Mouse (Mus musculus) lung, postnatal 0 days (tissue): ENCODE measurements around the gene Ciao2b. TPM values are rescaled to one million over a fixed set of nuclear protein-coding genes. Genes with fewer than 3 reads are reported as not detected.
"Not testable (repeated sequence)": the region's sequence is repeated elsewhere in the genome, so short reads cannot be mapped to it uniquely, and the experiment has no call there.

Source experiments
- ATAC-seq: fragments of 200-750 bp; cut with Nextera tagmentation; 2 replicates; pipeline ENCODE4 v1.8.0; 2017; ENCODE audit warnings: moderate library complexity
- DNase-seq: peaks from one replicate; pipeline ENCODE4 v3.0.0-alpha.2; 2016; ENCODE audit warnings: low spot score
- H3K27ac ChIP-seq: fragments of 300-500 bp; sonication (generic); 2 replicates; pipeline ENCODE4 v1.5.1; 2014; ENCODE audit warnings: antibody characterized with exemption, mild to moderate bottlenecking, low read length, mixed read lengths
- H3K27me3 ChIP-seq: fragments of 300-500 bp; sonication (generic); replicated peaks from 2 replicates; pipeline ENCODE4 v1.6.1; 2014; ENCODE audit warnings: low read length, mixed read lengths; ENCODE audit not compliant: insufficient read depth
- H3K36me3 ChIP-seq: fragments of 300-500 bp; sonication (generic); 2 replicates; pipeline ENCODE4 v1.6.1; 2014; ENCODE audit warnings: low read length, mixed read lengths; ENCODE audit not compliant: insufficient read depth
- H3K4me1 ChIP-seq: fragments of 300-500 bp; sonication (generic); 2 replicates; pipeline ENCODE4 v1.6.1; 2014; ENCODE audit warnings: antibody characterized with exemption, low read depth, low read length, mixed read lengths; ENCODE audit not compliant: insufficient read depth
- H3K4me2 ChIP-seq: fragments of 300-500 bp; sonication (generic); replicated peaks from 2 replicates; pipeline ENCODE4 v1.6.1; 2014; ENCODE audit warnings: low read depth, mild to moderate bottlenecking, low read length, moderate library complexity, mixed read lengths
- H3K4me3 ChIP-seq: fragments of 300-500 bp; sonication (generic); 2 replicates; pipeline ENCODE4 v1.5.1; 2014; ENCODE audit warnings: low read depth, low read length
- H3K9ac ChIP-seq: fragments of 300-500 bp; sonication (generic); replicated peaks from 2 replicates; pipeline ENCODE4 v1.6.1; 2014; ENCODE audit warnings: low read depth, mild to moderate bottlenecking
- H3K9me3 ChIP-seq: fragments of 300-500 bp; sonication (generic); 2 replicates; pipeline ENCODE4 v1.6.1; 2016; ENCODE audit warnings: low read length, mixed read lengths
- CTCF ChIP-seq: IDR thresholded peaks from 2 replicates; pipeline ENCODE4 v1.5.1; 2016; ENCODE audit warnings: antibody characterized with exemption, mild to moderate bottlenecking
- EP300 ChIP-seq: IDR thresholded peaks from 2 replicates; pipeline ENCODE4 v1.6.1; 2016; ENCODE audit warnings: antibody characterized with exemption, mild to moderate bottlenecking, control low read depth
- WGBS: fragments of 180-500 bp; shearing (Covaris S2); extraction: QIAGEN DNeasy Blood & Tissue Kit; methylation state at CpG from one replicate; pipeline ENCODE4 v1.1.7; 2014; 5-methylcytosine and 5-hydroxymethylcytosine counted together
- polyA plus RNA-seq: library from polyadenylated mRNA; unstranded; fragments of >200 nt; fragmentation: Nextera tagmentation; extraction: Ambion mirVana; gene quantifications from 2 replicates; pipeline ENCODE4 v1.2.1, GENCODE M21; 2015

The Ciao2b gene
- 70.2 and 72.9 TPM in 2 replicates for polyA plus RNA-seq

- TF ChIP-seq EP300, result no peak
- TF ChIP-seq CTCF, result no peak
- Histone ChIP-seq H3K4me2 (peak within 1 kb of the TSS; percentile 65), H3K27me3 (no peaks in the 10 kb centered on the region), H3K4me3 (peak within 1 kb of the TSS; percentile 78), H3K9me3 (no peaks in the 10 kb centered on the region), H3K27ac (peak within 1 kb of the TSS; percentile 48), H3K4me1 (peaks cover 12% of the 10 kb centered on the region), H3K36me3 (no peaks in the 10 kb centered on the region), H3K9ac (peak within 1 kb of the TSS; percentile 69)
- WGBS, result under 1% methylated on average over 66 of the region's 66 CpGs
- peak; percentile 95 for DNase-seq
- ATAC-seq, result peak; percentile 99
These were observed at the start of gene Ciao2b for GRCm38 (mm10) chr8:104641426-104642323. Gene Ciao2b, minus strand, starts transcription at chr8:104641965.

- no peak for ATAC-seq
- Histone ChIP-seq H3K9ac (no peak overlapping the region), H3K9me3 (no peaks in the 10 kb centered on the region), H3K4me2 (no peak overlapping the region), H3K36me3 (no peaks in the 10 kb centered on the region), H3K4me3 (no peak overlapping the region), H3K4me1 (no peaks in the 10 kb centered on the region), H3K27ac (no peak overlapping the region), H3K27me3 (no peaks in the 10 kb centered on the region)
- 27% methylated on average over 4 of the region's 4 CpGs for WGBS
- TF ChIP-seq EP300, result no peak
- no peak for TF ChIP-seq CTCF
- no peak for DNase-seq
These were observed 46.7 kb upstream of the Ciao2b start for GRCm38 (mm10) chr8:104688433-104688832.

- Histone ChIP-seq H3K9ac (no peak overlapping the region), H3K4me2 (no peak overlapping the region), H3K27ac (no peak overlapping the region), H3K9me3 (no peaks in the 10 kb centered on the region), H3K27me3 (no peaks in the 10 kb centered on the region), H3K4me1 (no peaks in the 10 kb centered on the region), H3K36me3 (no peaks in the 10 kb centered on the region), H3K4me3 (no peak overlapping the region)
- TF ChIP-seq CTCF, result no peak
- no peak for TF ChIP-seq EP300
- 69% methylated on average over 4 of the region's 4 CpGs for WGBS
- DNase-seq (no peak), ATAC-seq (no peak)
These were observed 13.8 kb upstream of the Ciao2b start for GRCm38 (mm10) chr8:104655614-104656013.

- Histone ChIP-seq H3K4me2 (no peak overlapping the region), H3K4me3 (no peak overlapping the region), H3K27ac (no peak overlapping the region), H3K9ac (no peak overlapping the region), H3K4me1 (no peaks in the 10 kb centered on the region), H3K36me3 (no peaks in the 10 kb centered on the region), H3K27me3 (no peaks in the 10 kb centered on the region), H3K9me3 (no peaks in the 10 kb centered on the region)
- peak; percentile 75 for ATAC-seq
- 3% methylated on average over 3 of the region's 3 CpGs for WGBS
- peak; percentile 91 for DNase-seq
- TF ChIP-seq CTCF (peak; percentile 94), EP300 (no peak)
These were observed 13.2 kb upstream of the Ciao2b start for GRCm38 (mm10) chr8:104654984-104655383.

GRCm38 (mm10) chr8:104644187-104644586 is 2.4 kb upstream of the Ciao2b start:
- peak; percentile 17; the same call in 1 of the 2 replicates for TF ChIP-seq CTCF
- H3K4me2 ChIP-seq, H3K9ac ChIP-seq, H3K36me3 ChIP-seq, H3K9me3 ChIP-seq, H3K27me3 ChIP-seq, DNase-seq, H3K4me3 ChIP-seq, ATAC-seq, H3K27ac ChIP-seq: not testable (repeated sequence)
- 70% methylated on average over 3 of the region's 3 CpGs for WGBS
- peaks cover 12% of the 10 kb centered on the region for H3K4me1 ChIP-seq

- DNase-seq (no peak), ATAC-seq (peak; percentile 7; the same call in 1 of the 2 replicates)
These were observed 524 bp upstream of the Ciao2b start for GRCm38 (mm10) chr8:104642324-104642654.

More at GRCm38 (mm10) chr8:104642324-104642654, 524 bp upstream of the Ciao2b start:
- no peaks in the 10 kb centered on the region for H3K36me3 ChIP-seq
- peak overlapping the region; percentile 65 for H3K4me2 ChIP-seq
- peak overlapping the region; percentile 48; the same call in 1 of the 2 replicates for H3K27ac ChIP-seq
- TF ChIP-seq EP300, result no peak
- TF ChIP-seq CTCF, result no peak
- peak overlapping the region; percentile 69 for H3K9ac ChIP-seq
- H3K27me3 ChIP-seq, result no peaks in the 10 kb centered on the region
- 79% methylated on average over 6 of the region's 6 CpGs for WGBS
- peak overlapping the region; percentile 78 for H3K4me3 ChIP-seq
- H3K9me3 ChIP-seq, result no peaks in the 10 kb centered on the region
- H3K4me1 ChIP-seq, result peaks cover 12% of the 10 kb centered on the region
